Mouse (Mus musculus) kidney, adult 9 months (tissue): Measurements from ENCODE around the gene Pcyt2.

Experiments
- DNase-seq: peaks from one replicate; pipeline ENCODE4 v3.0.0; 2022

Pcyt2 gene

GRCm38 (mm10) chr11:120632559-120633519, 15.1 kb upstream of the Pcyt2 start:
- DNase-seq = peak; percentile 91

GRCm38 (mm10) chr11:120631726-120632448, 14.2 kb upstream of the Pcyt2 start:
- peak; percentile 62 for DNase-seq

GRCm38 (mm10) chr11:120630881-120631725, 13.4 kb upstream of the Pcyt2 start:
- peak; percentile 84 for DNase-seq

GRCm38 (mm10) chr11:120630401-120630871, 12.7 kb upstream of the Pcyt2 start:
- DNase-seq = peak; percentile 94

GRCm38 (mm10) chr11:120629911-120630310, 12.2 kb upstream of the Pcyt2 start:
- DNase-seq = peak; percentile 78

GRCm38 (mm10) chr11:120629341-120629730, 11.6 kb upstream of the Pcyt2 start:
- DNase-seq = peak; percentile 82

GRCm38 (mm10) chr11:120628601-120629340, 11.0 kb upstream of the Pcyt2 start:
- DNase-seq = no peak

- peak; percentile 59 for DNase-seq
Measured at GRCm38 (mm10) chr11:120627468-120628300, 9.9 kb upstream of the Pcyt2 start.

GRCm38 (mm10) chr11:120626785-120627467, 9.2 kb upstream of the Pcyt2 start:
- DNase-seq = no peak

- DNase-seq = no peak
Measured at GRCm38 (mm10) chr11:120625152-120625775, 7.5 kb upstream of the Pcyt2 start, which contains the start of gene Sirt7. Gene Sirt7, minus strand, starts transcription at chr11:120625240.

GRCm38 (mm10) chr11:120624680-120625111, 7.0 kb upstream of the Pcyt2 start:
- peak; percentile 85 for DNase-seq

GRCm38 (mm10) chr11:120623961-120624679, 6.4 kb upstream of the Pcyt2 start:
- DNase-seq = peak; percentile 83

GRCm38 (mm10) chr11:120622805-120623204, 5.1 kb upstream of the Pcyt2 start:
- no peak for DNase-seq

- no peak for DNase-seq
Measured at GRCm38 (mm10) chr11:120620195-120620594, 2.5 kb upstream of the Pcyt2 start.

GRCm38 (mm10) chr11:120618619-120619535, 1.1 kb upstream of the Pcyt2 start:
- DNase-seq = peak; percentile 45

- peak; percentile 87 for DNase-seq
Measured at GRCm38 (mm10) chr11:120616617-120617294, 980 bp downstream of the Pcyt2 start.

- DNase-seq = no peak
Measured at GRCm38 (mm10) chr11:120615606-120616203, 2.0 kb downstream of the Pcyt2 start.
